Mouse (Mus musculus) midbrain, embryonic 16.5 days (tissue): Measurements from ENCODE around the gene Uhrf1bp1. TPM values are rescaled to one million over a fixed set of nuclear protein-coding genes. Genes with fewer than 3 reads are reported as not detected.

Experiments used
- ATAC-seq: fragments of 200-750 bp; cut with Nextera tagmentation; 2 replicates; pipeline ENCODE4 v1.8.0; 2017; ENCODE audit warnings: moderate TSS enrichment
- H3K27ac ChIP-seq: fragments of 300-500 bp; sonication (generic); 2 replicates; pipeline ENCODE4 v1.5.1; 2014; ENCODE audit warnings: mild to moderate bottlenecking, low read length, mixed read lengths
- H3K27me3 ChIP-seq: fragments of 300-500 bp; sonication (generic); 2 replicates; pipeline ENCODE4 v1.6.1; 2014; ENCODE audit warnings: low read depth, low read length, mixed read lengths; ENCODE audit not compliant: control insufficient read depth, insufficient read depth
- H3K36me3 ChIP-seq: fragments of 300-500 bp; sonication (generic); 2 replicates; pipeline ENCODE4 v1.6.1; 2014; ENCODE audit warnings: mild to moderate bottlenecking, low read length, moderate library complexity, mixed read lengths; ENCODE audit not compliant: control insufficient read depth, insufficient read depth
- H3K4me1 ChIP-seq: fragments of 300-500 bp; sonication (generic); 2 replicates; pipeline ENCODE4 v1.6.1; 2014; ENCODE audit warnings: mild to moderate bottlenecking, low read length, mixed read lengths; ENCODE audit not compliant: control insufficient read depth, insufficient read depth
- H3K4me2 ChIP-seq: fragments of 300-500 bp; sonication (generic); 2 replicates; pipeline ENCODE4 v1.6.1; 2014; ENCODE audit warnings: mild to moderate bottlenecking, low read length, mixed read lengths
- H3K4me3 ChIP-seq: fragments of 300-500 bp; sonication (generic); 2 replicates; pipeline ENCODE4 v1.5.1; 2014; ENCODE audit warnings: low read depth, mild to moderate bottlenecking, low read length, moderate library complexity, mixed read lengths
- H3K9ac ChIP-seq: fragments of 300-500 bp; sonication (generic); 2 replicates; pipeline ENCODE4 v1.6.1; 2014; ENCODE audit warnings: low read depth, low read length, mixed read lengths
- H3K9me3 ChIP-seq: fragments of 300-500 bp; sonication (generic); replicated peaks from 2 replicates; pipeline ENCODE4 v1.6.1; 2014; ENCODE audit warnings: mild to moderate bottlenecking, low read length, mixed read lengths; ENCODE audit not compliant: control insufficient read depth, poor library complexity, severe bottlenecking
- WGBS: fragments of 180-500 bp; shearing (Covaris S2); extraction: QIAGEN DNeasy Blood & Tissue Kit; methylation state at CpG from one replicate; pipeline ENCODE4 v1.1.7; 2014; 5-methylcytosine and 5-hydroxymethylcytosine counted together
- polyA plus RNA-seq: library from polyadenylated mRNA; unstranded; fragments of >200 nt; fragmentation: Nextera tagmentation; extraction: Ambion mirVana; gene quantifications from 2 replicates; pipeline ENCODE4 v1.2.1, GENCODE M21; 2015

The Uhrf1bp1 gene
- polyA plus RNA-seq, 1 experiment from 2014 or later, result 6.0 TPM

GRCm38 (mm10) chr17:27859131-27859530 is 2.9 kb downstream of the Uhrf1bp1 start:
- 57% methylated on average over 2 of the region's 2 CpGs for WGBS
- Histone ChIP-seq H3K36me3 (no peaks in the 10 kb centered on the region), H3K4me3 (no peak overlapping the region), H3K9ac (0 out of 2 replicates have a peak overlapping the region, but pooled peaks have one; percentile 7), H3K27ac (no peak overlapping the region), H3K4me2 (no peak overlapping the region), H3K4me1 (peaks cover 26% of the 10 kb centered on the region), H3K27me3 (no peaks in the 10 kb centered on the region), H3K9me3 (no peaks in the 10 kb centered on the region)
- ATAC-seq, result no peak

- 82% methylated on average over 2 of the region's 2 CpGs for WGBS
- H3K27ac ChIP-seq, result no peak overlapping the region
Measured at GRCm38 (mm10) chr17:27865461-27865860, 9.2 kb downstream of the Uhrf1bp1 start.

GRCm38 (mm10) chr17:27866737-27867136 is 10.5 kb downstream of the Uhrf1bp1 start:
- Histone ChIP-seq H3K27ac (no peak overlapping the region), H3K4me3 (no peak overlapping the region), H3K36me3 (no peaks in the 10 kb centered on the region), H3K4me2 (no peak overlapping the region), H3K9ac (no peak overlapping the region), H3K9me3 (no peaks in the 10 kb centered on the region), H3K4me1 (no peaks in the 10 kb centered on the region), H3K27me3 (no peaks in the 10 kb centered on the region)
- no peak for ATAC-seq
- 95% methylated on average over 4 of the region's 4 CpGs for WGBS

More at GRCm38 (mm10) chr17:27865461-27865860, 9.2 kb downstream of the Uhrf1bp1 start:
- Histone ChIP-seq H3K9me3 (no peaks in the 10 kb centered on the region), H3K4me2 (no peak overlapping the region), H3K27me3 (no peaks in the 10 kb centered on the region), H3K9ac (no peak overlapping the region), H3K4me1 (no peaks in the 10 kb centered on the region), H3K36me3 (no peaks in the 10 kb centered on the region), H3K4me3 (no peak overlapping the region)
- no peak for ATAC-seq

DNA sequence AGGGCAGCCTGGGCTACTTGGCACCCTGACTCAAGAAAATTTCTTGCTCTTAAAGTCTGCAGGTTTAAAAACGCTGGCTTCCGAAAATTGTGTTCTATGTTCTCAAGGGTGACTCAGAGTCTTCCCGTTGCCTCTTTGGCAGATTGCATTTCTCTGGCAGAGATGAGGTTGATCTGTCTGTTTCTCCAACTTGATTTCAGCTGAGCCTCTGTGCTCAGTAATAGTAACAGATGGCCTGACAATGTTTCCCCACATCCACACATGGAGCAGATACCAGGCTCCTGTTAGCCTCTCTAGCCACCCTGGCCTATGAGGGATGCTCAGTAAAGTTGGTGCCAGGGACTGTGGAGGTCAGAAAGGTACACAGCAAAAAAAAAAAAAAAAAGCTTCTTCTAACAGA is 15.6 kb downstream of the Uhrf1bp1 start:
- WGBS, result 96% methylated on average over 3 of the region's 3 CpGs

DNA sequence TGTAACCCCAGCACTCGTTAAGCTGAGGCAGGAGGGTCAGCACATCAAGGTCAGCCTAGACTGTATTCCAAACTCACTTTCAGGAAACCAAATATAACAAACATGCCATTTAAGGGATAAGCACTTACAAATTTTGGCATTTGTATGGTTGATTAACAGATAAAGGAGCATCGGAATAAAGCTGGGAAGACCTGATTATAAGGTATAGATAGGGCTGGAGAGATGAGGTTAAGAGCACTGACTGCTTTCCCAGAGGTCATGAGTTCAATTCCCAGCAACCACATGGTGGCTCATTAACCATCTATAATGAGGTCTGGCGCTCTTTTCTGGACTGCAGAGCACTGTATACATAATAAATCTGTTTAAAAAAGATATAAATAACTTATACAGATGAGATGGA is 17.3 kb downstream of the Uhrf1bp1 start:
- no peak overlapping the region for H3K4me2 ChIP-seq
- no peak overlapping the region for H3K27ac ChIP-seq
- H3K36me3 ChIP-seq, result no peaks in the 10 kb centered on the region
- H3K27me3 ChIP-seq, result no peaks in the 10 kb centered on the region
- WGBS, result 91% methylated on average over 3 of the region's 3 CpGs
- no peak overlapping the region for H3K4me3 ChIP-seq
- H3K9me3 ChIP-seq, result no peaks in the 10 kb centered on the region
- no peak overlapping the region for H3K9ac ChIP-seq
- no peaks in the 10 kb centered on the region for H3K4me1 ChIP-seq
- ATAC-seq, result no peak

More for the DNA sequence above, 15.6 kb downstream of the Uhrf1bp1 start:
- Histone ChIP-seq H3K4me3 (no peak overlapping the region), H3K4me2 (no peak overlapping the region), H3K4me1 (no peaks in the 10 kb centered on the region), H3K9me3 (no peaks in the 10 kb centered on the region), H3K36me3 (no peaks in the 10 kb centered on the region), H3K27me3 (no peaks in the 10 kb centered on the region), H3K27ac (no peak overlapping the region), H3K9ac (no peak overlapping the region)
- no peak for ATAC-seq

DNA sequence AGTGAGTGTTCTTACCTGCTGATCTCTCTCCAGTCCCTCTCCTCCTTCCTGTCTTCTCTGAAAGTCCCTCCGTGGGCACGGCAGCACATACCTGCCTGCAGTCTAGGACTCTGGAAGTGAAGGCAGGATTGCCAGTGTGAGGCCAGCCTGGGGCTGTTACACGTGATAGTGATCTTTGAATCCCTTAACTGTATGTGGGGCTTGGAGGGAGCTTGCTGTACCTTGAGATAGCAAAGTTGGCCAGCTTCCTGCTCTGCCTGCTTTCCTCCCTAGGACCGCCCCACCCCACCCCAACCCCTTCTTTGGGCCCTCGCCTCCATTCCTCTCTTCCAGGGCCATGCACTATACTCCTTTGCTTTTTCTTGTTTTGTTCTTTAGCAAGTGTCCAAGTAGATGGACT is 18.3 kb downstream of the Uhrf1bp1 start:
- no peak overlapping the region for H3K4me3 ChIP-seq
- ATAC-seq, result no peak
- H3K27me3 ChIP-seq, result no peaks in the 10 kb centered on the region
- no peaks in the 10 kb centered on the region for H3K9me3 ChIP-seq
- no peak overlapping the region for H3K9ac ChIP-seq
- no peaks in the 10 kb centered on the region for H3K36me3 ChIP-seq
- no peak overlapping the region for H3K4me2 ChIP-seq
- no peaks in the 10 kb centered on the region for H3K4me1 ChIP-seq
- WGBS, result 78% methylated on average over 5 of the region's 5 CpGs
- H3K27ac ChIP-seq, result no peak overlapping the region

DNA sequence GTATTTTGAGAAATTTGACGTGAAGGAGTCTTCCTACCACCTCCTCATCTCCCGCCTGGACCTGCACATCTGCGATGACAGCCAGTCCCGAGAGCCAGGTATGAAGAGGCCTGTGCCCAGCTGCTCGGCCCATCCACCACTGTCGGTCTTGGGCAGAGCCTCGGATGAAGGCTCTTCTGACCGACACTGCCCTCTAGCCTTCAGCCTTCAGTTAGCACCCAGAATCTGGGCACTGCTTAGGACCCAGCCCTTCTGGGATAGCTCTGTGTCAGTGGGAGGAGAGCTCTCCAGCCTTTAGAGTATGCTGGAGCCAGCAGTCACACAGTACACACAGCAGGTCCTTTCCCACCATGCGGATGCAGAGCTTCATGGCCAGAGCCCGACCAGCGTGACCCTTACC is 25.3 kb downstream of the Uhrf1bp1 start:
- Histone ChIP-seq H3K4me3 (no peak overlapping the region), H3K9me3 (no peaks in the 10 kb centered on the region), H3K9ac (no peak overlapping the region), H3K36me3 (peaks cover 27% of the 10 kb centered on the region), H3K4me2 (no peak overlapping the region), H3K27ac (no peak overlapping the region), H3K27me3 (no peaks in the 10 kb centered on the region), H3K4me1 (no peaks in the 10 kb centered on the region)
- WGBS, result 65% methylated on average over 11 of the region's 11 CpGs
- ATAC-seq, result no peak

DNA sequence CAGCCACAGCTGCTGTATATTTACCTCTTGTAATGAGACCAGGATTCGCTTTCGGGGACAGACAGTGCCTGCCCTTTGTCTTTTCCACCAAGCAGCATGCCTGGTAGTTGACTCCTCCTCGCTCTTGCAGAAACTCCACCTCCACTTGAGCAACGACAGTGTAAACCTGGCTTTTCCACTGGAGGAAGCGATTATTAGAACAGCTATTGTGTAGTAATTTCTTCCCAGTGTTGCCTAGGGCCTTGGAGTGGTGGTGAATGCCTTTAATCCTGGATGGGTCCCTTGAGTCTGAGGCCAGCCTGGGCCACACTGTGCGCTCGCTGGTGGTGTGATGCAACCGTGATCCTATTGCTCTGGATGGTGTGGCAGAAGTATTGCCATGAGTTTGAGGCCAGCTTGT is 26.9 kb downstream of the Uhrf1bp1 start:
- H3K4me1 ChIP-seq, result no peaks in the 10 kb centered on the region
- WGBS, result 95% methylated on average over 8 of the region's 8 CpGs
- no peak for ATAC-seq

DNA sequence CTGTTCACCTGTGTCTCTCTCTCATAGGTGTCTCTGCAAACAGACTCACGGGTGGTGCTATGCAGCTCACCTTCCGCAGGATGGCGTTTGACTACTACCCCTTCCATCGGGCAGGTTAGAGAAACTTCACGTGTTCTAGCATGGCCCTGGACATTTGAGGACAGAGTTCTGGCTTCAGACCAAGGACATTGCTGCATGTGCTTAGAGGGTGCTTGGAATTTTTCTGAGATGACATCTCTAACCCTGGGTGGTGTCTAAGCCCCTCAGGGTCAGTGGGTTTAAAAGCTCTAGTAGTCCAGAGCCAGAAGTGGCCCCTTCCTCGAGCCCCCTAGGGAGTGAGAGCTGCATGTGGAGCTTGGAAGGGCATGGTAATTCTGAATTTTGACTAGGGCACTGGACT is 27.8 kb downstream of the Uhrf1bp1 start:
- Histone ChIP-seq H3K9me3 (no peaks in the 10 kb centered on the region), H3K27me3 (no peaks in the 10 kb centered on the region), H3K9ac (no peak overlapping the region), H3K4me1 (no peaks in the 10 kb centered on the region), H3K4me3 (no peak overlapping the region), H3K27ac (no peak overlapping the region), H3K4me2 (no peak overlapping the region), H3K36me3 (peaks cover 38% of the 10 kb centered on the region)
- no peak for ATAC-seq
- 95% methylated on average over 6 of the region's 6 CpGs for WGBS

More for the DNA sequence above, 26.9 kb downstream of the Uhrf1bp1 start:
- Histone ChIP-seq H3K9me3 (no peaks in the 10 kb centered on the region), H3K27me3 (no peaks in the 10 kb centered on the region), H3K27ac (no peak overlapping the region), H3K4me3 (no peak overlapping the region), H3K9ac (no peak overlapping the region), H3K36me3 (peaks cover 38% of the 10 kb centered on the region), H3K4me2 (no peak overlapping the region)
